ENCODE assay signal across 8 mouse cellular contexts in genomic region chr5:64626351-64626750, GRCm38 (mm10).
A peak's percentile ranks its signal among the peaks of the same experiment; 100 is the strongest.
DNase-seq lines count a peak whose midpoint lies in the region; ATAC-seq and TF ChIP-seq lines count a peak whose summit lies in the region.

No protein-coding gene starts in this region.

- peaks cover 27% of the 10 kb centered on the region for H3K4me1 ChIP-seq in midbrain, embryonic 10.5 days
- H3K4me1 ChIP-seq in midbrain, embryonic 15.5 days: no peaks in the 10 kb centered on the region
- peaks cover 18% of the 10 kb centered on the region for H3K4me1 ChIP-seq in embryonic facial prominence, embryonic 15.5 days
- no peaks in the 10 kb centered on the region for H3K4me1 ChIP-seq in intestine, postnatal 0 days (replicated peaks; ENCODE audit: control insufficient read depth, insufficient read depth, low read length)
- no peaks in the 10 kb centered on the region for H3K4me1 ChIP-seq in lung, adult 2 months (ENCODE audit: control insufficient read depth, insufficient read depth, low read length)

- DNase-seq in midbrain, embryonic 10.5 days (ENCODE audit: low spot score): no peak
- peak; percentile 58 for DNase-seq in lung, adult 2 months
- peak; percentile 85 for DNase-seq in thymus, postnatal 0 days (ENCODE audit: low spot score)
- DNase-seq in embryo, embryonic 10 days (ENCODE audit: low spot score): no peak
- DNase-seq in left cerebral cortex, adult 9 months (ENCODE audit: low spot score in 2 of 2): no peak

- no peak overlapping the region for H3K4me3 ChIP-seq in midbrain, embryonic 10.5 days
- no peak overlapping the region for H3K4me3 ChIP-seq in midbrain, embryonic 15.5 days
- no peak overlapping the region for H3K4me3 ChIP-seq in embryonic facial prominence, embryonic 15.5 days (replicated peaks)
- H3K4me3 ChIP-seq in intestine, postnatal 0 days (ENCODE audit: low read depth, low read length): no peak overlapping the region
- no peak overlapping the region for H3K4me3 ChIP-seq in lung, adult 2 months (replicated peaks; ENCODE audit: extremely low read depth, low read depth, low read length)

- no peaks in the 10 kb centered on the region for H3K36me3 ChIP-seq in midbrain, embryonic 10.5 days
- no peaks in the 10 kb centered on the region for H3K36me3 ChIP-seq in midbrain, embryonic 15.5 days (replicated peaks)
- H3K36me3 ChIP-seq in embryonic facial prominence, embryonic 15.5 days: no peaks in the 10 kb centered on the region
- no peaks in the 10 kb centered on the region for H3K36me3 ChIP-seq in intestine, postnatal 0 days (ENCODE audit: control insufficient read depth, insufficient read depth)

- H3K4me2 ChIP-seq in midbrain, embryonic 15.5 days: no peak overlapping the region
- no peak overlapping the region for H3K4me2 ChIP-seq in embryonic facial prominence, embryonic 15.5 days (replicated peaks)
- H3K4me2 ChIP-seq in intestine, postnatal 0 days (replicated peaks; ENCODE audit: low read depth): peak overlapping the region; percentile 56

- WGBS in midbrain, embryonic 10.5 days: 50% methylated on average over 9 of the region's 9 CpGs
- WGBS in midbrain, embryonic 15.5 days: 56% methylated on average over 9 of the region's 9 CpGs
- WGBS in embryonic facial prominence, embryonic 15.5 days: 14% methylated on average over 9 of the region's 9 CpGs
- 13% methylated on average over 9 of the region's 9 CpGs for WGBS in intestine, postnatal 0 days
- WGBS in lung, adult 2 months: 24% methylated on average over 9 of the region's 9 CpGs

- H3K9me3 ChIP-seq in midbrain, embryonic 10.5 days (replicated peaks): no peaks in the 10 kb centered on the region
- H3K9me3 ChIP-seq in midbrain, embryonic 15.5 days: no peaks in the 10 kb centered on the region
- no peaks in the 10 kb centered on the region for H3K9me3 ChIP-seq in embryonic facial prominence, embryonic 15.5 days (replicated peaks)
- no peaks in the 10 kb centered on the region for H3K9me3 ChIP-seq in intestine, postnatal 0 days (ENCODE audit: control insufficient read depth)

- peaks cover 5% of the 10 kb centered on the region for H3K27me3 ChIP-seq in midbrain, embryonic 10.5 days (ENCODE audit: low read depth, poor library complexity, severe bottlenecking)
- no peaks in the 10 kb centered on the region for H3K27me3 ChIP-seq in midbrain, embryonic 15.5 days (replicated peaks)
- no peaks in the 10 kb centered on the region for H3K27me3 ChIP-seq in embryonic facial prominence, embryonic 15.5 days
- H3K27me3 ChIP-seq in intestine, postnatal 0 days (replicated peaks; ENCODE audit: control insufficient read depth, insufficient read depth, low read length): no peaks in the 10 kb centered on the region

- H3K9ac ChIP-seq in midbrain, embryonic 15.5 days: no peak overlapping the region
- no peak overlapping the region for H3K9ac ChIP-seq in embryonic facial prominence, embryonic 15.5 days
- H3K9ac ChIP-seq in intestine, postnatal 0 days (ENCODE audit: low read depth, low read length): no peak overlapping the region

- H3K27ac ChIP-seq in midbrain, embryonic 10.5 days (replicated peaks): peak overlapping the region; percentile 46; the same call in 1 of the 2 replicates
- H3K27ac ChIP-seq in midbrain, embryonic 15.5 days: no peak overlapping the region
- H3K27ac ChIP-seq in embryonic facial prominence, embryonic 15.5 days (replicated peaks): peak overlapping the region; percentile 69
- peak overlapping the region; percentile 82 for H3K27ac ChIP-seq in intestine, postnatal 0 days (ENCODE audit: low read depth, low read length)

- ATAC-seq in midbrain, embryonic 15.5 days (replicated peaks): no peak
- peak; percentile 80 for ATAC-seq in embryonic facial prominence, embryonic 15.5 days (ENCODE audit: insufficient number of reproducible peaks, low FRiP score, low TSS enrichment, low read depth)
- peak; percentile 85 for ATAC-seq in intestine, postnatal 0 days

- no peak for TF ChIP-seq CTCF in intestine, postnatal 0 days (IDR thresholded peaks at IDR 0.05; ENCODE audit: low read depth)
- TF ChIP-seq CTCF in lung, adult 2 months (IDR thresholded peaks at IDR 0.05; ENCODE audit: insufficient read depth, low read length): no peak

- TF ChIP-seq POLR2A in lung, adult 2 months (IDR thresholded peaks at IDR 0.05; ENCODE audit: borderline replicate concordance, extremely low read depth, low read depth, low read length): no peak

Comparison
In these comparisons a context has a peak if more than half of its experiments do, and no peak if none do; other contexts are left out.
1. DNase-seq: peak in lung, adult 2 months (single experiment) and thymus, postnatal 0 days (single experiment); none in midbrain, embryonic 10.5 days (single experiment), embryo, embryonic 10 days (single experiment) and left cerebral cortex, adult 9 months (0 of 2).